Mouse (Mus musculus) layer of hippocampus, adult 2 months (tissue): Measurements from ENCODE around the gene Rbm14. TPM values are rescaled to one million over a fixed set of nuclear protein-coding genes. Genes with fewer than 3 reads are reported as not detected.

ENCODE experiments used
- DNase-seq, 2 experiments: peaks; one replicate each; pipeline ENCODE4 v3.0.0; 2022; ENCODE audit warnings: low spot score in 2 of 2
- H3K27ac ChIP-seq: fragments of 200-600 bp; 2 replicates; pipeline ENCODE4 v1.8.1; 2022
- H3K4me3 ChIP-seq: fragments of 200-600 bp; 2 replicates; pipeline ENCODE4 v1.8.1; 2022; ENCODE audit warnings: mild to moderate bottlenecking
- CTCF ChIP-seq: fragments of 200-600 bp; conservative IDR thresholded peaks from 2 replicates; pipeline ENCODE4 v1.8.1; 2022; ENCODE audit warnings: antibody characterized with exemption, mild to moderate bottlenecking, moderate library complexity
- total RNA-seq, 2 experiments: library from RNA; stranded (reverse); gene quantifications; 2 replicates each; pipeline ENCODE4 v1.2.3; 2021

Rbm14 gene
- total RNA-seq, 2 experiments from 2014 or later: 59.5 to 65.9 TPM

- H3K4me3 ChIP-seq: peak within 1 kb of the TSS; percentile 89
- TF ChIP-seq CTCF: no peak
- peak within 1 kb of the TSS; percentile 93 for H3K27ac ChIP-seq
- DNase-seq: peak; percentile 96 to 97
Observed at GRCm38 (mm10) chr19:4756193-4756911, 55.1 kb downstream of the Rbm14 start, which contains the start of gene Rbm4b. Gene Rbm4b (plus strand): TSS chr19:4756497.

- peak overlapping the region; percentile 93 for H3K27ac ChIP-seq
- TF ChIP-seq CTCF: peak; percentile 97
- peak; percentile 90 to 91 for DNase-seq
- H3K4me3 ChIP-seq: peak overlapping the region; percentile 89
Observed at GRCm38 (mm10) chr19:4755565-4756192, 55.8 kb downstream of the Rbm14 start.

Other genes with a start within 250 kb of the Rbm14 start
- 10 to 100 TPM; 32.8 to 34.6 TPM for gene Lrfn4, start 196.0 kb downstream of the Rbm14 start, total RNA-seq
- gene Rce1, start 186.0 kb downstream of the Rbm14 start, total RNA-seq: 10 to 100 TPM; 19.1 to 22.8 TPM
- gene Gm960, start 113.0 kb downstream of the Rbm14 start, total RNA-seq: 1 to 10 TPM; 1.2 to 2.5 TPM
- 100 to 1,000 TPM; 588 to 591 TPM for gene Sptbn2, start 100.5 kb downstream of the Rbm14 start, total RNA-seq
- gene Rbm4b, start 55.1 kb downstream of the Rbm14 start, total RNA-seq: 10 to 100 TPM; 16.8 to 17.9 TPM
- 10 to 100 TPM; 76.1 to 95.4 TPM for gene Rbm4, start 17.7 kb downstream of the Rbm14 start, total RNA-seq
- gene Gm21992, start within 50 bp of the Rbm14 start, total RNA-seq: 10 to 100 TPM; 26.6 to 27.2 TPM
- gene Ccs, start 27.7 kb upstream of the Rbm14 start, total RNA-seq: 10 to 100 TPM; 33.9 to 38.8 TPM
- gene Ccdc87, start 27.7 kb upstream of the Rbm14 start, total RNA-seq: 1 to 10 TPM; 1.7 to 2.2 TPM
- gene Ctsf, start 43.5 kb upstream of the Rbm14 start, total RNA-seq: 100 to 1,000 TPM; 108 to 114 TPM
- 1 to 10 TPM in 1 of 2 experiments, under 1 TPM in 1; 0.82 to 1.5 TPM for gene Actn3, start 66.3 kb upstream of the Rbm14 start, total RNA-seq
- 10 to 100 TPM; 26.3 to 27.3 TPM for gene Zdhhc24, start 67.0 kb upstream of the Rbm14 start, total RNA-seq
- 10 to 100 TPM; 35.9 to 46.3 TPM for gene Bbs1, start 95.0 kb upstream of the Rbm14 start, total RNA-seq
- gene Dpp3, start 116.7 kb upstream of the Rbm14 start, total RNA-seq: 10 to 100 TPM; 36.6 to 44.2 TPM
- gene Peli3, start 131.5 kb upstream of the Rbm14 start, total RNA-seq: 10 to 100 TPM; 21.4 to 21.9 TPM
- gene Mrpl11, start 150.5 kb upstream of the Rbm14 start, total RNA-seq: 10 to 100 TPM; 58.8 to 62.8 TPM
- gene Npas4, start 178.7 kb upstream of the Rbm14 start, total RNA-seq: 10 to 100 TPM in 1 of 2 experiments, 1 to 10 TPM in 1; 6.4 to 11.2 TPM
- gene Slc29a2, start 212.2 kb upstream of the Rbm14 start, total RNA-seq: 10 to 100 TPM; 16.2 to 16.7 TPM
- 100 to 1,000 TPM; 112 to 130 TPM for gene B4gat1, start 227.2 kb upstream of the Rbm14 start, total RNA-seq
- 1 to 10 TPM; 4.1 to 7.6 TPM for gene AC124502.3, start 227.3 kb upstream of the Rbm14 start, total RNA-seq
- gene Brms1, start 229.7 kb upstream of the Rbm14 start, total RNA-seq: 10 to 100 TPM; 21.4 to 25.3 TPM
- 100 to 1,000 TPM; 117 to 119 TPM for gene Rin1, start 238.8 kb upstream of the Rbm14 start, total RNA-seq